In genomic region chr1:172204814-172205740, GRCm38 (mm10) we compare ENCODE assay signal across 7 mouse cellular contexts. TPM values are rescaled to one million over a fixed set of nuclear protein-coding genes. Genes with fewer than 3 reads are reported as not detected.
DNase-seq lines count a peak whose midpoint lies in the region; ATAC-seq lines count a peak whose summit lies in the region.

No protein-coding gene starts in this region.

- H3K4me3 ChIP-seq in embryonic facial prominence, embryonic 11.5 days (ENCODE audit: low read depth, low read length): peak overlapping the region; percentile 63
- H3K4me3 ChIP-seq in limb, embryonic 10.5 days: peak overlapping the region; percentile 68
- peak overlapping the region; percentile 59 for H3K4me3 ChIP-seq in stomach, embryonic 15.5 days (replicated peaks)

- H3K27ac ChIP-seq in embryonic facial prominence, embryonic 11.5 days (replicated peaks; ENCODE audit: low read depth, low read length): peak overlapping the region; percentile 86
- peak overlapping the region; percentile 77 for H3K27ac ChIP-seq in limb, embryonic 10.5 days
- peak overlapping the region; percentile 82 for H3K27ac ChIP-seq in stomach, embryonic 15.5 days

- WGBS in embryonic facial prominence, embryonic 11.5 days: 41% methylated on average over 15 of the region's 15 CpGs
- WGBS in limb, embryonic 10.5 days: 46% methylated on average over 15 of the region's 15 CpGs
- WGBS in stomach, embryonic 15.5 days: 62% methylated on average over 15 of the region's 15 CpGs

- no peaks in the 10 kb centered on the region for H3K36me3 ChIP-seq in embryonic facial prominence, embryonic 11.5 days (replicated peaks; ENCODE audit: control insufficient read depth, insufficient read depth, low read depth, low read length)
- H3K36me3 ChIP-seq in limb, embryonic 10.5 days: peaks cover 27% of the 10 kb centered on the region
- H3K36me3 ChIP-seq in stomach, embryonic 15.5 days: peaks cover 3% of the 10 kb centered on the region; the same call in 1 of the 2 replicates

- DNase-seq in retina, postnatal 1 day: peak; percentile 54
- DNase-seq in retina, embryonic 14.5 days (ENCODE audit: low spot score): no peak
- DNase-seq in embryonic facial prominence, embryonic 11.5 days (ENCODE audit: low spot score): no peak
- DNase-seq in limb, embryonic 10.5 days (ENCODE audit: low spot score): no peak
- no peak for DNase-seq in thymus, postnatal 14 days

- H3K4me1 ChIP-seq in embryonic facial prominence, embryonic 11.5 days (ENCODE audit: control insufficient read depth, insufficient read depth, low read length): peaks cover 10% of the 10 kb centered on the region
- peaks cover 71% of the 10 kb centered on the region for H3K4me1 ChIP-seq in limb, embryonic 10.5 days
- peaks cover 67% of the 10 kb centered on the region for H3K4me1 ChIP-seq in stomach, embryonic 15.5 days

- ATAC-seq in embryonic facial prominence, embryonic 11.5 days (replicated peaks; ENCODE audit: insufficient number of reproducible peaks, low FRiP score, low TSS enrichment, low read depth): no peak
- no peak for ATAC-seq in stomach, embryonic 15.5 days (ENCODE audit: insufficient read depth, low FRiP score, low read depth)
- no peak for ATAC-seq in megakaryocyte-erythroid progenitor cell, adult 5-6 weeks (replicated peaks; ENCODE audit: low FRiP score, low TSS enrichment, poor library complexity, severe bottlenecking)

- H3K4me2 ChIP-seq in embryonic facial prominence, embryonic 11.5 days (ENCODE audit: low read depth, low read length): peak overlapping the region; percentile 82
- H3K4me2 ChIP-seq in stomach, embryonic 15.5 days: peak overlapping the region; percentile 63

- no peaks in the 10 kb centered on the region for H3K27me3 ChIP-seq in embryonic facial prominence, embryonic 11.5 days (ENCODE audit: control insufficient read depth, insufficient read depth, low read length)
- no peaks in the 10 kb centered on the region for H3K27me3 ChIP-seq in limb, embryonic 10.5 days (ENCODE audit: low read depth, poor library complexity, severe bottlenecking)
- no peaks in the 10 kb centered on the region for H3K27me3 ChIP-seq in stomach, embryonic 15.5 days (replicated peaks)

- peak overlapping the region; percentile 82 for H3K9ac ChIP-seq in embryonic facial prominence, embryonic 11.5 days (replicated peaks; ENCODE audit: low read length)
- peak overlapping the region; percentile 44; the same call in 1 of the 2 replicates for H3K9ac ChIP-seq in stomach, embryonic 15.5 days

- no peaks in the 10 kb centered on the region for H3K9me3 ChIP-seq in embryonic facial prominence, embryonic 11.5 days (replicated peaks; ENCODE audit: control insufficient read depth, low read length)
- no peaks in the 10 kb centered on the region for H3K9me3 ChIP-seq in limb, embryonic 10.5 days (replicated peaks)
- H3K9me3 ChIP-seq in stomach, embryonic 15.5 days: no peaks in the 10 kb centered on the region

RNA-seq across cellular contexts. Expression of gene Pea15a, which starts 1.5 kb away (rescaled TPM):
- 121 and 123 TPM in 2 replicates for polyA plus RNA-seq in embryonic facial prominence, embryonic 11.5 days (2014; fragmentation: Nextera tagmentation; extraction: Ambion mirVana)
- 68.0 and 88.4 TPM in 2 replicates for polyA plus RNA-seq in limb, embryonic 10.5 days (2016; fragmentation: Nextera tagmentation; extraction: Ambion mirVana)
- 103 and 108 TPM in 2 replicates for polyA plus RNA-seq in stomach, embryonic 15.5 days (2015; fragmentation: Nextera tagmentation; extraction: Ambion mirVana)
- total RNA-seq in megakaryocyte-erythroid progenitor cell, adult 5-6 weeks (2014; fragmentation: Nextera tagmentation): 0.50 and 4.7 TPM in 2 replicates
- total RNA-seq in megakaryocyte-erythroid progenitor cell, adult 5-6 weeks (2017): 2.0 TPM in 1 of 2 replicates, not detected in the other

RNA-seq across cellular contexts. Expression of gene Casq1, which starts 14.6 kb away (rescaled TPM):
- polyA plus RNA-seq in embryonic facial prominence, embryonic 11.5 days (2014; fragmentation: Nextera tagmentation; extraction: Ambion mirVana): 1.7 and 2.3 TPM in 2 replicates
- 1.0 and 1.6 TPM in 2 replicates for polyA plus RNA-seq in limb, embryonic 10.5 days (2016; fragmentation: Nextera tagmentation; extraction: Ambion mirVana)
- 16.2 and 17.4 TPM in 2 replicates for polyA plus RNA-seq in stomach, embryonic 15.5 days (2015; fragmentation: Nextera tagmentation; extraction: Ambion mirVana)
- not detected in 2 replicates for total RNA-seq in megakaryocyte-erythroid progenitor cell, adult 5-6 weeks (2014; fragmentation: Nextera tagmentation)
- not detected in 2 replicates for total RNA-seq in megakaryocyte-erythroid progenitor cell, adult 5-6 weeks (2017)

RNA-seq across cellular contexts. Expression of gene Atp1a4, which starts 53.1 kb away (rescaled TPM):
- polyA plus RNA-seq in embryonic facial prominence, embryonic 11.5 days (2014; fragmentation: Nextera tagmentation; extraction: Ambion mirVana): not detected in 2 replicates
- polyA plus RNA-seq in limb, embryonic 10.5 days (2016; fragmentation: Nextera tagmentation; extraction: Ambion mirVana): not detected in 2 replicates
- not detected in 2 replicates for polyA plus RNA-seq in stomach, embryonic 15.5 days (2015; fragmentation: Nextera tagmentation; extraction: Ambion mirVana)
- not detected in 2 replicates for total RNA-seq in megakaryocyte-erythroid progenitor cell, adult 5-6 weeks (2014; fragmentation: Nextera tagmentation)
- total RNA-seq in megakaryocyte-erythroid progenitor cell, adult 5-6 weeks (2017): not detected in 2 replicates

RNA-seq across cellular contexts. Expression of gene Igsf8, which starts 56.4 kb away (rescaled TPM):
- 30.1 and 36.7 TPM in 2 replicates for polyA plus RNA-seq in embryonic facial prominence, embryonic 11.5 days (2014; fragmentation: Nextera tagmentation; extraction: Ambion mirVana)
- polyA plus RNA-seq in limb, embryonic 10.5 days (2016; fragmentation: Nextera tagmentation; extraction: Ambion mirVana): 30.0 and 40.8 TPM in 2 replicates
- 44.8 and 45.0 TPM in 2 replicates for polyA plus RNA-seq in stomach, embryonic 15.5 days (2015; fragmentation: Nextera tagmentation; extraction: Ambion mirVana)
- 9.3 and 23.6 TPM in 2 replicates for total RNA-seq in megakaryocyte-erythroid progenitor cell, adult 5-6 weeks (2014; fragmentation: Nextera tagmentation)
- total RNA-seq in megakaryocyte-erythroid progenitor cell, adult 5-6 weeks (2017): 9.7 and 16.4 TPM in 2 replicates

RNA-seq across cellular contexts. Expression of gene Dcaf8, which starts 57.2 kb away (rescaled TPM):
- 103 and 109 TPM in 2 replicates for polyA plus RNA-seq in embryonic facial prominence, embryonic 11.5 days (2014; fragmentation: Nextera tagmentation; extraction: Ambion mirVana)
- 125 and 156 TPM in 2 replicates for polyA plus RNA-seq in limb, embryonic 10.5 days (2016; fragmentation: Nextera tagmentation; extraction: Ambion mirVana)
- 106 and 121 TPM in 2 replicates for polyA plus RNA-seq in stomach, embryonic 15.5 days (2015; fragmentation: Nextera tagmentation; extraction: Ambion mirVana)
- 106 and 110 TPM in 2 replicates for total RNA-seq in megakaryocyte-erythroid progenitor cell, adult 5-6 weeks (2014; fragmentation: Nextera tagmentation)
- 132 and 142 TPM in 2 replicates for total RNA-seq in megakaryocyte-erythroid progenitor cell, adult 5-6 weeks (2017)
